Mouse (Mus musculus) right cerebral cortex, postnatal 10 days (tissue): ENCODE measurements around the gene Nf1.
"Not testable (repeated sequence)": the region's sequence is repeated elsewhere in the genome, so short reads cannot be mapped to it uniquely, and the experiment has no call there.

Experiments used
- DNase-seq, 2 experiments: peaks; one replicate each; pipeline ENCODE4 v3.0.0; 2021; ENCODE audit warnings: low spot score in 2 of 2

Gene Nf1

DNA sequence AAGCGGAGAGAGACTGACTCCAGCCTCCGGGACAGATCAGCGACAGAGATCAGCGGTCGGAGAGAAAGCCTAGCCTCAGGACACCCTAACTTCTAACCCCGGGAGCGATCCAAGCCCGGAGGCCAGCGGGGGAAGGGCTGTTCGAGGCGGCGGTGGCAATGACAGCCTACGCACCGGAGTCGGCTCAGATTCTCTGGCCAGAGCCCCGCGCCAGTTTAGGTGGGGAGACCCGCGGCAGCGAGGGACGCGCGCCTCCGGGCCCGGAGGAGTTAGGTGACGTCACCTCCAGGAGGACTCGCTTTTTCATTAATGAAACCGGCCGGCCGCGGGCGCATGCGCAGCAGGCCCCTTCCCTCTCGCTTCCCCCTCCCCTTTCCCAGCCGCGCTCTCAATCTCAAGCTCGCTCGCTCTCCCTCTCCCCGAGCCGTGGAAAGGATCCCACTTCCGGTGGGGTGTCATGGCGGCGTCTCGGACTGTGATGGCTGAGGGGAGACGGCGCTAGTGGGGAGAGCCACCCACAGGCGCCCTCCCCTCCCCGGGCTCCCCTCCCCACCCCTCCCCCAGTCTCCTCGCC lies at the start of gene Nf1:
TSS of gene Nf1 (plus strand) at position 460 of the 574 bp plus-strand sequence.
- peak; percentile 97 to 98 for DNase-seq

- DNase-seq: peak; percentile 37 to 58
Measured at GRCm38 (mm10) chr11:79290473-79290872, 49.0 kb upstream of the Nf1 start.

GRCm38 (mm10) chr11:79291651-79292050 lies 47.8 kb upstream of the Nf1 start:
- DNase-seq: no peak

DNA sequence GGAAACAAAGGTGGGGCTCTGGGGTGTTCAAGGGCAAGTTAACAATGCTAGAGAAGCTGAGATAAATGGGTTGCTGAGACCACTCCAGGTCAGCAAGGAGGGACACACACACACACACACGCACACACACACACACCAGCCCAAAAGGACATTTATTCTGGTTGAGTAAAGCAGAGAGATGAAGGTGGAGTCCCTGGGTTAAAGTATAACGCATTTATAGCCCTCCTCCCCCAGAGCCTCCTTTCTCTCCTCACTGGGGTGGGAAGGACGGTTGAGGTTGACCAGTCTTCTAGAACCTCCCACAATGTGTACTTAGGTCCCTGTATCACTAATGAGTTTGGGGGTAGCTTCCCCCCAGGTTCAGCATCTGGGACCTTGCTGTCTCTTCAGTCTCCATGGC lies 47.4 kb upstream of the Nf1 start:
- DNase-seq: no peak

- no peak for DNase-seq
Measured at GRCm38 (mm10) chr11:79293025-79293424, 46.5 kb upstream of the Nf1 start.

GRCm38 (mm10) chr11:79293971-79294370 lies 45.5 kb upstream of the Nf1 start:
- DNase-seq: no peak

DNA sequence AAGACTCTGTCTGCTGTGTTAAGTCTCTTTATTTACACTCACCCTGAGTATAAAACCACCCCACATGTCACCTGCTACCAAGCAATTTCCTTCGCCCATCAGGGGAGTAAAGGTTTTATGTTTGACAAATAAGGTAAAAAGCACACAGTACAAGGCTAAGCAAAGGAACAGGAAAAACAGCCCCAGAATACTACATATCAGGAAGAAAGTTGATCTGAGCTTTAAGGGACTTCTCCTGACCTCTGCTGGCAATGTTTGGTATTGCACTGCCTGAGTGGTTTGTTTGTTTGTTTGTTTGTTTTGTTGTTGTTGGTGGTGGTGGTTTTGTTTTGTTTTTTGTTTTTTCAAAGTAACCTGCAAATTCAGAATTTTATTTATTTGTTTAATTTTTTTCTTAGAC lies 43.3 kb upstream of the Nf1 start:
- DNase-seq: peak in 1 of 2 experiments; percentile 57

- DNase-seq: no peak
Measured at GRCm38 (mm10) chr11:79296856-79297491, 42.5 kb upstream of the Nf1 start, which contains the start of gene Gm9964. TSS of gene Gm9964 (minus strand) at chr11:79296906.

GRCm38 (mm10) chr11:79299719-79300431 lies 39.6 kb upstream of the Nf1 start:
- no peak for DNase-seq

DNA sequence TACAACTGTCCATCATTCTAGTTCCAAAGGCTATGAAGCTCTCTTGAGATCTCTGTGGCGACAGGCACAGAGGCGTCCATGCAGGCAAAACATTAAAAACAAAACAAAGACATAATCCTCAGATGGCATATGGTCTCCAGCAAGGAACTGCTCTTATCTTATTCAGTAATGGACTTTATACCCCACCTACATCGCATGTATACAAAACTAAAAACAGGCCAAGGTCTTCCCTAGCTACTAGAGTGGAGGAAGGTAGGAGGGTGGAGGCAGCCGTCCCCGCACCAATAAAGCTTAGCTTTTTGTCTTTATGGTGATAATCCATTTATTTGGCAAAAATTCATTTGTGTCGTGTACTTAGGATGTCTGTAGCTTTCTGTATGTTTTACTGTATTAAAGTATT lies 36.4 kb upstream of the Nf1 start:
- no peak for DNase-seq

- not testable (repeated sequence) for DNase-seq
Measured at GRCm38 (mm10) chr11:79304245-79304644, 35.2 kb upstream of the Nf1 start.

DNA sequence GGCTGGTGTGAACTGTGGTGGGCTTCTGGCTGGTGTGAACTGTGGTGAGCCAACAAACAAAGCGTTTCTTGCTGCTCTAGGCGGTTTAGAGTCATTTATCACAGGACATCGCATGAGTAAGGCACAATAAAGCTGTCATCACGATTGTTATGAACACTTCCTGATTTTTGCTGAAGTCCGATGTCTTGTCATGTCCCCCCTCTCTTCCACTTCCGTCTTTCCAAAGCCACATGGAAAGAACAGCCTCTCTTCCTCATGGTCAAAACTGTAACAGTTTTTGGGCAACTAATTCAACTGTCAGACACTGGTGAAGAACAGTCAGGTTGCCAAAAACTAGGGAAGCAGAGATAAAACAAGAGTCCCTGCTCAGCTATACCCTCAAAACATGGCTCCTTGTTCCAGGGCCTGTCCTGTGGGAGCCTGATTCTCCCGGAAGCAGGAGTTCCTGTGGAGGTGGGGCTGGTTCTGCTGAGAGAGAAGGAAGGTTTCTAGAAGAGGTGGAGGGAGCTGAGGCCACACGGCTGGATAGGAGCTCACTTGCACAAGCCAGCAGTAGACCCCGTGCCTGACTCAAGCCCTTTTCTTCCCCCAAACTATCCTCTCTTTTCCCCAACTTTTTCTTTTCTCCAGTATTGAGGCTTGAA lies 33.7 kb upstream of the Nf1 start:
- no peak for DNase-seq

- DNase-seq: no peak
Measured at GRCm38 (mm10) chr11:79306510-79306909, 33.0 kb upstream of the Nf1 start.

GRCm38 (mm10) chr11:79306996-79307395 lies 32.5 kb upstream of the Nf1 start:
- peak; percentile 49 to 63 for DNase-seq

DNA sequence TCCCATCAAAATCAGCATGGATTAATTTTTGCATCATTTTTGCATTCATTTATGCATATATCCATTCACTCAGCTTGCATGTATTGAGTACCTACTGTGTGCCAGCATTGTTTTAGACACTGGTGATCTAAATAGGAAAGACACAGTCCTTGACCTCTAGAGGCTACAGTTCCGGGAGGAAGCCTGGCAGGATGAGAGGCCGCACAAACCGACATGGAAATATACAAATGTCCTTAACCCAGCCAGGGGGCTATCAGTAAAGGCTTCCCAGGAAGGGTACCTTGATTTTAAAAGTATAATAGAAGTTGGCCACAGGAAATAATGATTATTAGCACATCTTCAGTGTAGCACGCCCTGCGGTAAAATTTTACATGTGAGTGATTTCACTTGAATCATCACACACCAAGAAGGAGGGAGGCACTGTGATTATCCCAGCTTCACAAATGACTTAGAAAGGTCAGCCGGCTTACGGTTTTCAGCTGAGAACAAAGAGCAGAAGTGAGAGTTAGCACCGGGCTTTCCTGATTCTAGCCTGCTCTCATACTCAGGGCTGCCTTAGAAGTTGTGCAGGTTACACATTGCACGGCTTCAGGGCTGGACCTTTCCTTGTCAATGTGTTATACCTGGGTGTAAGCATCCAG lies 31.8 kb upstream of the Nf1 start:
- DNase-seq: no peak

- no peak for DNase-seq
Measured at GRCm38 (mm10) chr11:79310467-79310866, 29.0 kb upstream of the Nf1 start.

DNA sequence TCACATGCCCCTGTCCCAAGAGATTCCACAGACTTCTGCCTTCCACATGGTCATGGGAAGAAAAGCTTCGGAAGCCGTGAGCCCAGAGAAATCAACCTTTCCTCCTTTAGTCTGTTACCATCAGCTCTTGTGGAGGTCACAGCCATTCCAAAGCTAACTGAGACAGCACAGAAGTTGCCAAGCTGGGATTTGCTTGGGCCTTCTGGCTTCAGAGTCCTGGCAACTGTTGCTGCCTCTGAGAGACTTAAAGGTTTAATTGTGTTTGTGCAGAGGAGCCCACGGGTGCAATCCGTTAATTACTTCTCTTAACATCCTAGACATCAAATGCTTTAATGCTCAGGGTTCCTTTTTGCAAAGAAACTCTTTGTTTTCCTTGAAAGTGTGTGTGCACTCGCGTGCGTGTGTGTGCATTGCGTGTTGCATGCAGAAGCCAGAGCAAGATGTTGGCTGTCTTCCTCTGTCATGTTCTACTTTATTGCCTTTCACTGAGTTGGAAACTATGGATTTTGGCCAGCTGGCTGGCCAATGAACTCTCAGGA lies 22.6 kb upstream of the Nf1 start:
- peak in 1 of 2 experiments; percentile 45 for DNase-seq

DNA sequence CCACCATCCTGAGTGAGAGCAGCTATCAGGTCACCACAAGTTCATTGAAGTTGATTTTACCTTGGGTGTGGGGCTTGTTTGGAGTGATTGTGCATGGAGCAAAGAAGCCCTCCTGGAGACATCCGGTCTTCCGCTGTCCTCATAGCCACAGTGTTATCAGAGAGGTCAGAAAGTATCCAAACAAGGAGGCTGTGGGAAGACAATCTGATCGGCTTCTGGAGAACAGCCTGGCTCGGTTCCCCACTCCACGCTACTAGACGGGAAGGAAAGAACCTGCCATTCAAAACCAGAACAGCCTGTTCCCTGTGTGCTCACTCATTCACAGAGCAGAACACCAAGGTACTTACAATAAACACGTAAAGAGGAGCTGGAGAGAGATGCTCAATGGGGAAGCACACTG lies 19.7 kb upstream of the Nf1 start:
- no peak for DNase-seq

DNA sequence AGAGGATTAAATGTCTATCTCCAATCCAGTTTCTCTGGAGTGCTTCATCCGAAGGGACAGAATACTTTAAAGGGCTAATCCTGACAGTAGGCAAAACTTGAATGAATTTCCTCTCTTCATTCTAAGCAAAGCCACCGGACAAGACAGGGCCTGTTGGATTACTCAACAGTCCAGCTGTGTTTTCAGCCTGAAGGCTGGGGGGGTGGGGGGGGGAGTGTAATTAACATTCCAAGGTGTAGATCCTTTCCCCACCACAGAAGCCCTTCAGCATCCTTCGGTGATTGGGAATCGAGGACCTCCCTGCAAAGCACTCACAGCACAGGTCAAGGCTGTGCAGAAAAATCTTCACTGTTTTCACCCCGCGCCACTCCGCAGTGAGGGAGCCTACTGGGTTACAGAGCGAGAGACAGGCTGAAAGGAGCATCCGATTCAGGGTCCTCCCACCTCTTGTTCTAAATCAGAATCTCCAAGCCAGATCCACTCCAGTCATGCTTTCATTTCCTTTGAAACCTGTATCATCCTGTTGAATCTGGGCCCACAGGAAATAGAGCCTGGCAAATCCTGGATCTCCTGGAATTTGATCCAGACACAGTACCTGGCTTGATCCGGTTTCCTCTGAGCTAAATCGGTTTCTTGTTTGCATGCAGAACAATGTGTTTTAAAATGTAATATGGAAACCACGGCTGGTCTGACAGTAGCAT lies 15.4 kb upstream of the Nf1 start:
- no peak for DNase-seq

GRCm38 (mm10) chr11:79325663-79326062 lies 13.8 kb upstream of the Nf1 start:
- no peak for DNase-seq

DNA sequence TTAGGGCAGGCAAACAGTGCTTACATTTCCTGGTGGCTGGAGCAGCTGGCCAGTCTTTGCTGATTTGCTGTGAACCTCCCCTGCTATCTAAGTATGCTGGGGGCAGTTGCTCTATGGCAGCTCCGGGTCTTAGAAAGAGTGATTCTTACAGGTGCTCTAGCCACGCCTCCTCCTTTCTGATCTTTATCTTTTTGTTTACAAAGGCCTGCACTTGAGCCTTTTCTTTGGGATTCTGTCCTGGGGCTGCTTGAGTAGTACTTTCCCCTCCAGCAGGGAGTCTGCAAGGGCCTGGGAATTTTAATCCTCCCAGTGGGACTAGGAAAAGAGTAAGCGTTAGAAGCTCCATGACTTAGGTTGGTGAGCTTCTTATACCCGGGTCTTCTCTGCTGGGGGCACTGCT lies 12.4 kb upstream of the Nf1 start:
- DNase-seq: no peak
